Mouse (Mus musculus) limb, embryonic 11.5 days (tissue): Measurements from ENCODE around the gene Btnl1. TPM values are rescaled to one million over a fixed set of nuclear protein-coding genes. Genes with fewer than 3 reads are reported as not detected.

Experiments used
- ATAC-seq: fragments of 200-750 bp; cut with Nextera tagmentation; 2 replicates; pipeline ENCODE4 v1.8.0; 2017; ENCODE audit warnings: low read depth; ENCODE audit not compliant: insufficient number of reproducible peaks, low FRiP score, low TSS enrichment
- DNase-seq: peaks from one replicate; pipeline ENCODE4 v3.0.0-alpha.2; 2015; ENCODE audit warnings: low spot score
- H3K27ac ChIP-seq: fragments of 300-500 bp; sonication (generic); replicated peaks from 2 replicates; pipeline ENCODE4 v1.5.1; 2014; ENCODE audit warnings: low read depth, mild to moderate bottlenecking, low read length
- H3K27me3 ChIP-seq: fragments of 300-500 bp; sonication (generic); 2 replicates; pipeline ENCODE4 v1.6.1; 2014; ENCODE audit warnings: mild to moderate bottlenecking, low read length, mixed read lengths; ENCODE audit not compliant: control insufficient read depth, insufficient read depth
- H3K36me3 ChIP-seq: fragments of 300-500 bp; sonication (generic); 2 replicates; pipeline ENCODE4 v1.6.1; 2014; ENCODE audit warnings: mild to moderate bottlenecking, low read length, moderate library complexity, mixed read lengths; ENCODE audit not compliant: control insufficient read depth, insufficient read depth
- H3K4me1 ChIP-seq: fragments of 300-500 bp; sonication (generic); 2 replicates; pipeline ENCODE4 v1.6.1; 2014; ENCODE audit warnings: low read length, mixed read lengths; ENCODE audit not compliant: control insufficient read depth, insufficient read depth
- H3K4me2 ChIP-seq: fragments of 300-500 bp; sonication (generic); 2 replicates; pipeline ENCODE4 v1.6.1; 2014; ENCODE audit warnings: low read depth, mild to moderate bottlenecking, moderate library complexity; ENCODE audit not compliant: severe bottlenecking
- H3K4me3 ChIP-seq: fragments of 300-500 bp; sonication (generic); 2 replicates; pipeline ENCODE4 v1.5.1; 2014; ENCODE audit warnings: low read depth, low read length
- H3K9ac ChIP-seq: fragments of 300-500 bp; sonication (generic); 2 replicates; pipeline ENCODE4 v1.6.1; 2014; ENCODE audit warnings: mild to moderate bottlenecking, low read length
- H3K9me3 ChIP-seq: fragments of 300-500 bp; sonication (generic); 2 replicates; pipeline ENCODE4 v1.6.1; 2016; ENCODE audit warnings: low read length; ENCODE audit not compliant: control insufficient read depth
- WGBS: fragments of 180-500 bp; shearing (Covaris S2); extraction: QIAGEN DNeasy Blood & Tissue Kit; methylation state at CpG from one replicate; pipeline ENCODE4 v1.1.7; 2014; 5-methylcytosine and 5-hydroxymethylcytosine counted together
- polyA plus RNA-seq: library from polyadenylated mRNA; unstranded; fragments of >200 nt; fragmentation: Nextera tagmentation; extraction: Ambion mirVana; gene quantifications from 2 replicates; pipeline ENCODE4 v1.2.1, GENCODE M21; 2014

Gene Btnl1
- polyA plus RNA-seq, 1 experiment from 2014 or later = not detected

DNA sequence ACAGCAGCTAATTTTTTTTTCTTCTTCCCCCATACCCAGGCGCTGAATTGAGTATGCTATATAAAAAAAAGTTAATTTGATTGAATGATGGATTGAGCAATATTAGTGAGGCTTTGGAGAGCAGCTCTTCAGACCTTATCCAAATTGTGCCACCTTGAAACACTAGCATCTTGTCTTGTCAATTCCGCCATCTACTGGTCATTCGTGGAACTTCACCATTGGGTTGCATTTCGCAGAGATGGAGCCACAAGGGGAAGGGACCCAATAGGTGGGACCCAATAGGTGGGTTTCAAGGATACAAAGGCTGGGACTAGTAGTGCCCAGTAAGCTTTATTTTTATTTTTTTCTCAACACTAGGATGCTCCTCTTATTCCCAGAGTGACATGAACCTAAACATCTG is 27.5 kb upstream of the Btnl1 start:
- no peak overlapping the region for H3K4me3 ChIP-seq
- H3K9ac ChIP-seq = no peak overlapping the region
- H3K36me3 ChIP-seq = no peaks in the 10 kb centered on the region
- DNase-seq (peak; percentile 89), ATAC-seq (no peak)
- H3K4me1 ChIP-seq = no peaks in the 10 kb centered on the region
- 9% methylated on average over 4 of the region's 4 CpGs for WGBS
- no peak overlapping the region for H3K4me2 ChIP-seq
- H3K27ac ChIP-seq = no peak overlapping the region
- H3K9me3 ChIP-seq = no peaks in the 10 kb centered on the region
- H3K27me3 ChIP-seq = no peaks in the 10 kb centered on the region

DNA sequence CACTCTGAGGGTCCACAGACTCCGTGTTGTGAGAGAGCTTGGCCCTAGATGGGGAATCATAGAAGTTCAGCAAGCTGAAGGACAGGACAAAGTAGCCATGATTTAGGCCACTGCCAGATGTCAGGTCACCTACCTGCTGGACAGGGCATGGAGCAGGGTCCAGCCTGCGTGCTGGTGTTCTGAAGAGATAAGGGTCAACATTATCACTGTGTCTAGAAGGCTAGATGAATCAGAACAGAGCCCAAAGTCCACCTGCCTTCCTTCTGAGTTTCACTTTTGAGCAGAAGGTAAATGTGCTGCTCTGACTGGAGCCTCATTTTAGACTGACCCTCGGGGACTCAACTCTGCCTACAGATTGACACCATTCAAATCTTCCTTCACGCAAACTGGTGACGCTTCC is 22.4 kb upstream of the Btnl1 start, which contains the start of gene Btnl2:
TSS of gene Btnl2 (plus strand) at position 284 of the 400 bp plus-strand sequence.
- no peak within 1 kb of the TSS for H3K4me2 ChIP-seq
- H3K27ac ChIP-seq = no peak within 1 kb of the TSS
- no peaks in the 10 kb centered on the region for H3K4me1 ChIP-seq
- DNase-seq = no peak
- H3K9me3 ChIP-seq = no peaks in the 10 kb centered on the region
- H3K9ac ChIP-seq = no peak within 1 kb of the TSS
- no peaks in the 10 kb centered on the region for H3K27me3 ChIP-seq
- no peaks in the 10 kb centered on the region for H3K36me3 ChIP-seq
- H3K4me3 ChIP-seq = no peak within 1 kb of the TSS
- ATAC-seq = no peak
- WGBS = 82% methylated on average over 5 of the region's 5 CpGs

DNA sequence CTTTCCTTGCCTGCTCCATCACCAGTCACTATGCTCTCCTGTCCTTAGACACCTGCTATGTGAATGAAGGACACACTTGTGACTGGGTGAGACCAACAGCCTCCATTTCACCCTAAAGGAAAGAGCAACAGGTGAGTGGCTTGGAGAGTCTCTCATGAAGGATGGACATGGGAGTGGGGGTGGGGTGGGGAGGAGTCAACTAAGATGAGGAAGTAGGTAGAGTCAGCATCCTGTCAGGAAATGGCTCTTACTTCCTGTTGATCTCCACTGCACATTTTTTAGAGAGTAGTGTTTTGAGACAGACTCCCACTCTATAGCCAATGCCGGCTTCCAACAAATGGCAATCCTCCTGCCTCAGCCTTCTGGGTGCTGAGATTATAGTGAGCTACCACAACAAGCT is 22.0 kb upstream of the Btnl1 start:
- no peaks in the 10 kb centered on the region for H3K36me3 ChIP-seq
- no peak overlapping the region for H3K9ac ChIP-seq
- 88% methylated on average over 1 of the region's 1 CpGs for WGBS
- no peaks in the 10 kb centered on the region for H3K9me3 ChIP-seq
- DNase-seq (no peak), ATAC-seq (no peak)
- H3K27ac ChIP-seq = no peak overlapping the region
- H3K4me1 ChIP-seq = no peaks in the 10 kb centered on the region
- no peaks in the 10 kb centered on the region for H3K27me3 ChIP-seq
- no peak overlapping the region for H3K4me2 ChIP-seq
- H3K4me3 ChIP-seq = no peak overlapping the region

DNA sequence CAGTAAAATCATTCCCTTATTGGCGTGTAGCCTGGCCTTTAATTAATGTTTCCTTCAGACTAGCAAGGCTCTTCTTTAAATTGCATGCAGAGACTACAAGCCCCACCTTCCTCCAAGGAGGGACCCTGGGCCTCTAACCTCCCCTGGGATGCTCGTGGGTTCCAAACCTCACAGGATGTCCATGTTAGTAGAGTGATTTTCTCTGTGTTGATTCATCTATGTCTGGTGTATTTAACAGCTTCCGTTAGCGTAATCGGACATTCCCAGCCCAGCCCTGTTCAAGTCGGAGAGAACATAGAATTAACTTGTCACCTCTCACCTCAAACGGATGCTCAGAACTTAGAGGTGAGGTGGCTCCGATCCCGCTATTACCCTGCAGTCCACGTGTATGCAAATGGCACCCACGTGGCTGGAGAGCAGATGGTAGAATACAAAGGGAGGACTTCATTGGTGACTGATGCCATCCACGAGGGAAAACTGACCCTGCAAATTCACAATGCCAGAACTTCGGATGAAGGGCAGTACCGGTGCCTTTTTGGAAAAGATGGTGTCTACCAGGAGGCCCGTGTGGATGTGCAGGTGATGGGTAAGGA is 13.9 kb upstream of the Btnl1 start:
- H3K9ac ChIP-seq = no peak overlapping the region
- no peak overlapping the region for H3K4me2 ChIP-seq
- H3K4me3 ChIP-seq = no peak overlapping the region
- 86% methylated on average over 15 of the region's 15 CpGs for WGBS
- no peak for ATAC-seq
- H3K27ac ChIP-seq = no peak overlapping the region
- no peaks in the 10 kb centered on the region for H3K27me3 ChIP-seq
- no peaks in the 10 kb centered on the region for H3K9me3 ChIP-seq
- no peaks in the 10 kb centered on the region for H3K4me1 ChIP-seq
- H3K36me3 ChIP-seq = no peaks in the 10 kb centered on the region
- DNase-seq = no peak

DNA sequence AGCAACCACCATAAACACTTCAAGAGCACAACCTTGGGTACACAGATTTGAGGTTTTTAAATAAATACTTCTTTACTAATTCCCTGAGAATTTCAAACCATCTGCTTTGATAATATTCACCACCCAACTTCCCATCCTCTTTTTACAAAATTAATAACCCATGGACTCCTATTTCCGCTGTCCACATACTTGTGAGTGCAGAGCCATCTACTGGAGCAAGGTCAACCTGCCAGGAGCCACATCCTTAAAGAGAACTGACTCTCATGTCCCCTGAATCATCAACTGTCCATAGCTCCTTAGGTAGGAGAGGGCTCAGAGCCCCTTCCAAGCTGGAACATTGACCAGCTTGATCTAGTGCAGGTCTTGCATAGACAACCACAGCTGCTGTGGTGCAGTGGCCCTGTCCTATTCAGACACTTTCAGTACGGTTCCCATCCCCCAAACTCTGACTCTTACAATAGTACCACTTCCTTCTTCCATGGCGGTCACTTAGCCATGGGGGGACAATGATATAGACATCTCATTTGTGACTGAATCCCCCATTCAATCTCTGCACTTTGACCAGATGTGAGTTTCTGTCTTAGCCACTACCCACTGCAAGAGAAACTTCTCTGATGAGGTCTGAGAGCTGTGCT is 13.1 kb upstream of the Btnl1 start:
- H3K4me2 ChIP-seq = no peak overlapping the region
- H3K9me3 ChIP-seq = no peaks in the 10 kb centered on the region
- DNase-seq (no peak), ATAC-seq (no peak)
- no peak overlapping the region for H3K4me3 ChIP-seq
- H3K36me3 ChIP-seq = no peaks in the 10 kb centered on the region
- no peak overlapping the region for H3K9ac ChIP-seq
- H3K4me1 ChIP-seq = no peaks in the 10 kb centered on the region
- H3K27ac ChIP-seq = no peak overlapping the region
- WGBS = 84% methylated on average over 3 of the region's 3 CpGs
- H3K27me3 ChIP-seq = no peaks in the 10 kb centered on the region

DNA sequence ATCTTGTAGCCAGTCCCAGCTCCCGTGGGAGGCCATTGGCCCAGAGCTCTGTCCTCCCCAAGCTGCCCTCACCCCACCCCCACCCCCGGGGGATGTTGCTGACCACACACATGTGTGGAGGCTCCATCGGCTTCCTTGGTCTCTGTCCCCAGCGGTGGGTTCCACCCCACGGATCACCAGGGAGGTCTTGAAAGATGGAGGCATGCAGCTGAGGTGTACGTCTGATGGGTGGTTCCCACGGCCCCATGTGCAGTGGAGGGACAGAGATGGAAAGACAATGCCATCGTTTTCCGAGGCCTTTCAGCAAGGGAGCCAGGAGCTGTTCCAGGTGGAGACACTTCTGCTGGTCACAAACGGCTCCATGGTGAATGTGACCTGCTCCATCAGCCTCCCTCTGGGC is 11.9 kb upstream of the Btnl1 start:
- ATAC-seq (no peak), DNase-seq (no peak)
- Histone ChIP-seq H3K9me3 (no peaks in the 10 kb centered on the region), H3K36me3 (no peaks in the 10 kb centered on the region), H3K27me3 (no peaks in the 10 kb centered on the region), H3K27ac (no peak overlapping the region), H3K4me3 (no peak overlapping the region), H3K4me2 (no peak overlapping the region), H3K4me1 (no peaks in the 10 kb centered on the region), H3K9ac (no peak overlapping the region)
- WGBS = 74% methylated on average over 10 of the region's 10 CpGs

DNA sequence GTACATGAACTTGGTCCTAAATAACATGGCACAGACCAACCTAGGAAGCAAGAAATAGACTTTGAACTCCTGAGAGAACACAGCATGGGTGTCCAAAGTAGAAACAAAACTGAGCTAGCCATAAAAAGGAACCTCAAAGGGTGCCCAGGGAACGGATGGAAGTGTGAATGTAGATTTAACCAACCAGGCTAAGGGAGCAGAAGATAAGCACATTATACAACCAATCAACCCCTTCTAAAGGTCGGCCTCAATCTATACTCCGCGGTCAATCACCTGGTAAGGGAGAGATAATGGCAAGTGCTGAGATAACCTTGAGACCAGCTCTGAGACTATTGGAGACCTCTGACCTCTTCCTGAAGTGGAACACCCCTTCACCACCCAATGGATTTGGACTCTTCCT is 6.4 kb upstream of the Btnl1 start:
- Histone ChIP-seq H3K9me3 (no peaks in the 10 kb centered on the region), H3K4me1 (no peaks in the 10 kb centered on the region), H3K27me3 (no peaks in the 10 kb centered on the region), H3K4me3 (no peak overlapping the region), H3K4me2 (no peak overlapping the region), H3K9ac (no peak overlapping the region), H3K36me3 (no peaks in the 10 kb centered on the region), H3K27ac (no peak overlapping the region)
- DNase-seq = no peak
- WGBS = 78% methylated on average over 4 of the region's 4 CpGs
- no peak for ATAC-seq

DNA sequence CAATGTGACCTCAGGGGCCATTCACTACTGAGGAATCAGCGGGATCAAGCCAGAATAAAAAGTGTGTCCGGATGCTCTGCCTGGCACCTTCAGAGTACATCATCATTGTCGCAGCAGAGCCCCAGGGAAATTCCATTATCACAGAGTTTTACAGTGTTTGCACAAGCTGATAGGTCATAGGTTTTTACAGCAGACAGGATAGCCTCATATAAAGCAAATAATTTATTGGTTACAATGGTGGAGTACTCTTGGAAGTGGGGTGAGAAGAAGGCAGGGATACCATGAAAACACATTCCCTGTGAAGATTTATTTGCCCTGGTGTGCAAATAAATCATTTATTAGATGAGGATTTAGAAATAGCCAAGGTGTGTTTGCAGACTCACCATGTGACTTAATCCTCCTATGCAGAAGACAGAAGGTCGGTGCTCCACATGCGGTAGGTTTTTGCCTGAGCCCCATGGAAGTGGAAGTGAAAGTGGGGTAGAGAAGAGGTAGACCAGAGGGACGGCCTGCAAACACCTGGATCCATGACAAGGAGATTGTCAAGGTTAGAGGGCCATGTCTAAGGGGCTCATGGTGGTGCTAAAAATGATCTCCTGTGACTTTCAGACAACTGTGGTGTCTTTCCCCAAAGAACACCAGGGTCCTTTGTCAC is 3.8 kb upstream of the Btnl1 start:
- H3K4me2 ChIP-seq = no peak overlapping the region
- H3K9ac ChIP-seq = no peak overlapping the region
- no peaks in the 10 kb centered on the region for H3K36me3 ChIP-seq
- H3K9me3 ChIP-seq = no peaks in the 10 kb centered on the region
- ATAC-seq (no peak), DNase-seq (no peak)
- WGBS = 86% methylated on average over 6 of the region's 6 CpGs
- H3K4me1 ChIP-seq = no peaks in the 10 kb centered on the region
- no peaks in the 10 kb centered on the region for H3K27me3 ChIP-seq
- H3K4me3 ChIP-seq = no peak overlapping the region
- H3K27ac ChIP-seq = no peak overlapping the region
